Mouse (Mus musculus) heart, embryonic 15.5 days (tissue): Measurements from ENCODE around the gene Eif3g. TPM values are rescaled to one million over a fixed set of nuclear protein-coding genes. Genes with fewer than 3 reads are reported as not detected.
A peak's percentile ranks its signal among the peaks of the same experiment; 100 is the strongest.

Experiments
- ATAC-seq: fragments of 200-750 bp; cut with Nextera tagmentation; replicated peaks from 2 replicates; pipeline ENCODE4 v1.8.0; 2017; ENCODE audit warnings: low read depth, moderate TSS enrichment; ENCODE audit not compliant: insufficient number of reproducible peaks, insufficient read depth, low FRiP score
- H3K27ac ChIP-seq: fragments of 300-500 bp; sonication (generic); 2 replicates; pipeline ENCODE4 v1.5.1; 2015; ENCODE audit warnings: mild to moderate bottlenecking, inconsistent platforms
- H3K27me3 ChIP-seq: fragments of 300-500 bp; sonication (generic); 2 replicates; pipeline ENCODE4 v1.6.1; 2015; ENCODE audit warnings: inconsistent platforms
- H3K36me3 ChIP-seq: fragments of 300-500 bp; sonication (generic); 2 replicates; pipeline ENCODE4 v1.6.1; 2015; ENCODE audit warnings: mild to moderate bottlenecking, inconsistent platforms
- H3K4me1 ChIP-seq: fragments of 300-500 bp; sonication (generic); replicated peaks from 2 replicates; pipeline ENCODE4 v1.6.1; 2015; ENCODE audit warnings: inconsistent platforms
- H3K4me2 ChIP-seq: fragments of 300-500 bp; sonication (generic); 2 replicates; pipeline ENCODE4 v1.6.1; 2015; ENCODE audit warnings: inconsistent platforms, mild to moderate bottlenecking, moderate library complexity
- H3K4me3 ChIP-seq: fragments of 300-500 bp; sonication (generic); 2 replicates; pipeline ENCODE4 v1.5.1; 2015; ENCODE audit warnings: mild to moderate bottlenecking, inconsistent platforms
- H3K9ac ChIP-seq: fragments of 300-500 bp; sonication (generic); 2 replicates; pipeline ENCODE4 v1.6.1; 2015; ENCODE audit warnings: mild to moderate bottlenecking, inconsistent platforms
- H3K9me3 ChIP-seq: fragments of 300-500 bp; sonication (generic); replicated peaks from 2 replicates; pipeline ENCODE4 v1.6.1; 2016; ENCODE audit warnings: inconsistent platforms
- WGBS: fragments of 180-500 bp; shearing (Covaris S2); methylation state at CpG from one replicate; pipeline ENCODE4 v1.1.7; 2015; ENCODE audit warnings: mixed read lengths; 5-methylcytosine and 5-hydroxymethylcytosine counted together
- polyA plus RNA-seq: library from polyadenylated mRNA; unstranded; fragments of >200 nt; fragmentation: Nextera tagmentation; extraction: Ambion mirVana; gene quantifications from 2 replicates; pipeline ENCODE4 v1.2.1, GENCODE M21; 2015

Eif3g gene
- polyA plus RNA-seq, 1 experiment from 2014 or later = 183 TPM

- Histone ChIP-seq H3K4me2 (no peak overlapping the region), H3K4me1 (peaks cover 13% of the 10 kb centered on the region), H3K27me3 (peaks cover 22% of the 10 kb centered on the region), H3K27ac (no peak overlapping the region), H3K4me3 (no peak overlapping the region), H3K9me3 (no peaks in the 10 kb centered on the region), H3K36me3 (no peaks in the 10 kb centered on the region), H3K9ac (no peak overlapping the region)
- no peak for ATAC-seq
- 81% methylated on average over 10 of the region's 10 CpGs for WGBS
Measured at GRCm38 (mm10) chr9:20872991-20873390, 25.4 kb downstream of the Eif3g start.

DNA sequence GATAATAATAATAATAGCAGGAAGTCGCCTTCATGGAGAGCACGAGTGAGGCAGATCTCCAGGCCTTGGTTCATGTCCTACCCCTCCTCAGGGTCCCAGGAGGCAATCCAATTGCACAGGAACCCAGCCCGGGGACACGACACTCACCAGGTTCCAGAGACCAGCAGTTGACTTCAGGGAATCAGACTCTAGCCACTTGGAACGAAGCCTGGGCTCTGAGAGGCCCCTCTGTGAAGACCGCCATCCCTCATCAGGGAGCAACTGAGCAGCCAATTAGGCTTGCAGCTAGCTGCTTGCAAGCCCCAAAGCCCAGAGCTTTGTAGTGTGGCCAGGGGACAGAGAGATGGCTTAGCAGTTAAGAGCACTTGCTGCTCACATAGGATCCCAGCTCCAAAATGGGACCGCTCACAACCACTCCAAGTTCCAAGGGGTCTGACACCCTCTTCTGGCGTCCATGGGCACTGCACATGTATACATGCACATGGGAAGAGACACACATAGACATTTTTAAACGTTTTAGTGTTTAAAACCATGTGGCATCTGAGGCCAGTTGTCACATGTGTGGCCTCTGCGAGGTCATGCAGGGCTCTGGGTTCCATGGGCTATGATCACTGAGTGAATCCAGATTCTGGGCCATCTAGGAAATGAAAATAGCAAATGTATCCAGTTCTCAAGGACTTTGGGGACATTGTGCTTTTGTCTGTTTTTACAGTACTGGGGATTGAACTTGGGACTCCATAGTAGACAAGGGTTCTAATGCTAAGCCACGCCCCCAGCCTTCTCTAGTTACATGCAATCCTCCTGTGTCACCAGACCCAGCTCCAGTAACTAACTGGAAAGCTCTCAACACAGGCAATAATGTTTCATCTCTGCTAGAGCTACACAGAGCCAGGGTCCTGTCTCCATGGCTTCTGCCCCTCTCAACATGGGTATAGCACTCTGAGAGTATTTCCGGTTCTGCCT lies 27.9 kb downstream of the Eif3g start:
- peaks cover 29% of the 10 kb centered on the region for H3K27me3 ChIP-seq
- no peaks in the 10 kb centered on the region for H3K9me3 ChIP-seq
- H3K4me1 ChIP-seq = peaks cover 9% of the 10 kb centered on the region
- no peaks in the 10 kb centered on the region for H3K36me3 ChIP-seq
- no peak overlapping the region for H3K4me3 ChIP-seq
- ATAC-seq = no peak
- 72% methylated on average over 12 of the region's 12 CpGs for WGBS
- no peak overlapping the region for H3K27ac ChIP-seq
- no peak overlapping the region for H3K9ac ChIP-seq
- no peak overlapping the region for H3K4me2 ChIP-seq

DNA sequence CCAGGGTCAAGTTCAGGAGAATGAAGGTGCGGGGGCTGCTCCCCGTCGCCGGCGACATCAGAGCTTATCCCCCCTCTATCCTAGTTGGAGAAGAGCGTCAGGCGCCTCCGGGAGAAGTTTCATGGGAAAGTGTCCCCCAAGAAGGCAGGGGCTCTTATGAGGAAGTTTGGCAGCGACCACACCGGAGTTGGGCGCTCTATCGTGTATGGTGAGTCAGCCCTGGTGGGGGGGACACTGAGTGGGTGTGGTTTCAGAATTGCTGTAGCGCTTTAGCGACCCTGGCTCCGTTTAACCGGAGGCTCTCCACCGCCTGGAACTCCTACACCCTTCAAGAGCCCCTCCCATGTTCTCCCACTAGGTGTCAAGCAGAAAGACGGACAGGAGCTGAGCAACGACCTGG lies 29.2 kb downstream of the Eif3g start:
- Histone ChIP-seq H3K27ac (no peak overlapping the region), H3K9ac (peak overlapping the region; percentile 60)
- 3% methylated on average over 19 of the region's 19 CpGs for WGBS

DNA sequence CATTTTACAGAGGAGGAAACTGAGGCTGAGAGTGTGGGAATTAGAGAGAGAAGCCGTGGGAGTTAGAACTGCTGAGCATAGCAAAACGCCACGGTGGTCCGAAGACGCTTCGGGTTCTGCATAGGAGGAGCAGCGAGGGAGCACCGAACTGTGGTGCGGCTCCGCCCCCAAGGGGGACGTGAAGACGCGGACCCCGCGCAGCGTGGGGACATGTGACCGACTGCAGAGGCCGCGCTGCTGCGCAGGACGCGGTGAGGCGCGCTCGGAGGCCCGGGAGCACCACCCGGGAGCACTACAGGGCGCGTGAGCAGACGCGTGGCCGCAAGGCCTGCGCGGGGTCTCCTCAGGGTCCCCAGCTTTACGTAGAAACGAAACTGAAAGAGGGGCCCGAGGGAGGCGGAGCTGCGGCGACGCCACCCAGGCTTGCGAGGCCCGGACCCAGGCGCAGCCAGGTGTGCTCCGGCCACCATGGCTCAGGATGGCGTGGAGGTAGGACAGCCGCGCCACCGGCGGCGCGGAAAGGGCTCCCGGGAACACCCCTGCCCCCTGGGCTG lies 29.9 kb downstream of the Eif3g start, which contains the start of gene A230050P20Rik:
A230050P20Rik (plus strand) TSS at position 195 of the 554 bp plus-strand sequence.
- Histone ChIP-seq H3K36me3 (no peaks in the 10 kb centered on the region), H3K9ac (peak within 1 kb of the TSS; percentile 60), H3K4me1 (peaks cover 9% of the 10 kb centered on the region), H3K4me3 (peak within 1 kb of the TSS; percentile 66), H3K4me2 (peak within 1 kb of the TSS; percentile 83), H3K27ac (no peak within 1 kb of the TSS), H3K27me3 (peaks cover 29% of the 10 kb centered on the region), H3K9me3 (no peaks in the 10 kb centered on the region)
- ATAC-seq = no peak; the same call in 1 of the 2 replicates
- 6% methylated on average over 53 of the region's 53 CpGs for WGBS

More for the DNA sequence above, 29.2 kb downstream of the Eif3g start:
- peaks cover 9% of the 10 kb centered on the region for H3K4me1 ChIP-seq
- peak overlapping the region; percentile 66 for H3K4me3 ChIP-seq
- peaks cover 29% of the 10 kb centered on the region for H3K27me3 ChIP-seq
- ATAC-seq = no peak
- peak overlapping the region; percentile 83 for H3K4me2 ChIP-seq
- no peaks in the 10 kb centered on the region for H3K9me3 ChIP-seq
- no peaks in the 10 kb centered on the region for H3K36me3 ChIP-seq

DNA sequence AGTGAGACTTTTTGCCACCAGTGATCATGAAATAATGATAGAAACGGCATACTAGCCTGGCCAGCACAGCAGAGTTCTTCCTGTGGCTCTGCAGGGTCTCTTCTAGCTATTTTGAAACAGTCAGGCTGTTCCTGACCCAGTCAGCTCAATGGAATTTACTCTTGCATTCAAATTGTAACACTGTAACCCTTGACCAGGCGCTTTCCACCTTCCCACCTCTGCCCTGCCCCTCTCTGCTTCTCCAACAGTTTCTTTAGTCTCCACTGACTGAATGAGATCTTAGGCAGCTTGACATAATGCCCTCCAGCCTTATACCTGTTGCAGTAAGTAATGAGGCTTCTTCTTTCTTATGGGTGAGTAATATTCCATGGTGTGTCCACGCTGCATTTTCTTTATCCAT lies 31.5 kb downstream of the Eif3g start:
- Histone ChIP-seq H3K9ac (no peak overlapping the region), H3K4me1 (peaks cover 10% of the 10 kb centered on the region), H3K4me3 (no peak overlapping the region), H3K9me3 (no peaks in the 10 kb centered on the region), H3K36me3 (no peaks in the 10 kb centered on the region), H3K4me2 (no peak overlapping the region), H3K27ac (no peak overlapping the region), H3K27me3 (peaks cover 29% of the 10 kb centered on the region)
- no peak for ATAC-seq
- 57% methylated on average over 3 of the region's 3 CpGs for WGBS

DNA sequence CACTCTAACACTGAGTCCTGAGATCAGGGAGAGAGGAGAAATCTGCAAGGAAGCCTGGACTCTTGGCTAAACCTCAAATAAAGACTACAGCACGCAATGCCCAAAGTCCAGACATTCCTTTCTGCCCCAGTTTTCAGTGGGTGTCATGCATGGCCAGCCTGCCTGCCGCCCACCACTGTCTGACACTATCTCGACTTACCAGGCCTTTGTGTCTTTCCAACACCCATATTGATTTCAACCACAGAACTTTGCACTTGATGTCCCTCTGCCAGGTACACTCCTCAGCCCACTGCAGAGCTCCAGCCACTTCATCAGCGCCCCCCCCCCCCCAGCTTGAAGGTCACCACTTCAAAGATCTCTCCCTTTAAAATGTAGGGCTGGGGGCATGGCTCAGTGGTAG lies 36.2 kb downstream of the Eif3g start:
- Histone ChIP-seq H3K9ac (no peak overlapping the region), H3K27ac (no peak overlapping the region), H3K4me2 (no peak overlapping the region), H3K27me3 (no peaks in the 10 kb centered on the region), H3K4me3 (no peak overlapping the region), H3K4me1 (0 out of 2 replicates have a peak, but pooled peaks cover 3% of the 10 kb centered on the region), H3K9me3 (no peaks in the 10 kb centered on the region), H3K36me3 (no peaks in the 10 kb centered on the region)
- 41% methylated on average over 4 of the region's 4 CpGs for WGBS
- no peak for ATAC-seq

GRCm38 (mm10) chr9:20861821-20862220 lies 36.6 kb downstream of the Eif3g start:
- WGBS = 10% methylated on average over 4 of the region's 4 CpGs
- H3K4me1 ChIP-seq = 0 out of 2 replicates have a peak, but pooled peaks cover 3% of the 10 kb centered on the region
- no peak overlapping the region for H3K9ac ChIP-seq
- no peaks in the 10 kb centered on the region for H3K27me3 ChIP-seq
- no peak overlapping the region for H3K4me2 ChIP-seq
- no peaks in the 10 kb centered on the region for H3K9me3 ChIP-seq
- no peak for ATAC-seq
- H3K4me3 ChIP-seq = no peak overlapping the region
- H3K27ac ChIP-seq = no peak overlapping the region
- H3K36me3 ChIP-seq = no peaks in the 10 kb centered on the region

- H3K9me3 ChIP-seq = no peaks in the 10 kb centered on the region
- no peaks in the 10 kb centered on the region for H3K27me3 ChIP-seq
- H3K27ac ChIP-seq = no peak overlapping the region
- ATAC-seq = no peak
- 0 out of 2 replicates have a peak, but pooled peaks cover 3% of the 10 kb centered on the region for H3K4me1 ChIP-seq
- no peak overlapping the region for H3K4me2 ChIP-seq
- WGBS = 41% methylated on average over 6 of the region's 6 CpGs
- no peak overlapping the region for H3K9ac ChIP-seq
- H3K36me3 ChIP-seq = no peaks in the 10 kb centered on the region
- H3K4me3 ChIP-seq = no peak overlapping the region
Measured at GRCm38 (mm10) chr9:20859926-20860325, 38.5 kb downstream of the Eif3g start.

DNA sequence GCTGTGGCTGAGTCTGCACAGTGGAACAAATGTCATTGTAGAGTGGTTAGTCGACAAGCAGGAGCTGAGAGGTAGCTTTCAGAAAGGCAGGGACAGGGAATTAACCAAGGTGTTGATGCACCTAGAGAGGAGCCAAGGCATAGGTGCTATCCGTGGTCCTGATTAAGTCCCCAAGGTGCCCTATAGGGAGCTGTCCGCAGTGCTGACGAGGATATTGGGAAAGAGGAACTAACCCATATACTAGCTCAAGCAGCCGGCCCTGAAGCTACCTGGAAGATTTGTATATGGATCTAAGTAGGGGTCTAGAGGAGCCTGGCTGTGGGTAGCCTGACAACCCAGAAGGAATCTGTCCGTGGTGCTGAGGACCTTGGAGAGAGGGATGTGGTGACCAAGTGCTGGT lies 41.3 kb downstream of the Eif3g start:
- H3K27me3 ChIP-seq = no peaks in the 10 kb centered on the region
- no peak overlapping the region for H3K4me2 ChIP-seq
- H3K9me3 ChIP-seq = no peaks in the 10 kb centered on the region
- no peak for ATAC-seq
- H3K9ac ChIP-seq = no peak overlapping the region
- H3K27ac ChIP-seq = no peak overlapping the region
- H3K36me3 ChIP-seq = no peaks in the 10 kb centered on the region
- WGBS = 7% methylated on average over 6 of the region's 6 CpGs
- H3K4me3 ChIP-seq = no peak overlapping the region
- 0 out of 2 replicates have a peak, but pooled peaks cover 3% of the 10 kb centered on the region for H3K4me1 ChIP-seq

DNA sequence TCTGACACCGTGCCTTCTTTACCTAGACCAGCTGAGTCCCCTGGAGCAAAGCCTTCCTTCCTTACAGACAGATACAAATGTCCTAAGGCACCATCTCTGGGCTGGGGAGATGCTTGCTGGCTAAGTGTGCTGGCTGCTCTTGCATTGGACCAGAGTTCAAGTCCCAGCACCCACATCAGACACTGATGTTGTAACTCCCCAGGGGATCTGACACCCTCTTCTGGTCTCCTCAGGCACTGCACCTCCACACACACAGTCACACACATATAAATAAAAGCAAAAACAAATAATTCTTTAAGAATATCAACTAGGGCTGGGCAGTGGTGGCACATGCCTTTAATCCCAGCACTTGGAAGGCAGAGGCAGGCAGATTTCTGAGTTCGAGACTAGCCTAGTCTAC lies 48.2 kb downstream of the Eif3g start:
- H3K4me3 ChIP-seq = no peak overlapping the region
- ATAC-seq = no peak
- H3K27me3 ChIP-seq = no peaks in the 10 kb centered on the region; the same call in 1 of the 2 replicates
- no peaks in the 10 kb centered on the region for H3K9me3 ChIP-seq
- 82% methylated on average over 2 of the region's 2 CpGs for WGBS
- H3K4me2 ChIP-seq = no peak overlapping the region
- H3K9ac ChIP-seq = no peak overlapping the region
- no peak overlapping the region for H3K27ac ChIP-seq
- no peaks in the 10 kb centered on the region for H3K36me3 ChIP-seq
- H3K4me1 ChIP-seq = no peaks in the 10 kb centered on the region
